Mouse (Mus musculus): ENCODE results near the gene Mpg.

GRCm38 (mm10) chr11:32221951-32222409 is 4.3 kb upstream of the Mpg start, which contains the start of gene Rhbdf1:
- no peak for TF ChIP-seq GATA1 (IDR thresholded peaks at IDR 0.05; ENCODE audit: low read length)
- no peak for TF ChIP-seq TAL1 (IDR thresholded peaks at IDR 0.05; ENCODE audit: low read length)
